Mouse (Mus musculus) frontal cortex, adult 2 months (tissue): ENCODE data around the gene Cfc1. TPM values are rescaled to one million over a fixed set of nuclear protein-coding genes. Genes with fewer than 3 reads are reported as not detected.

Experiments used
- DNase-seq, 2 experiments: peaks; one replicate each; pipeline ENCODE4 v3.0.0; 2022; ENCODE audit warnings: low spot score in 1 of 2; ENCODE audit errors: extremely low spot score in 1 of 2
- polyA plus RNA-seq: library from polyadenylated mRNA; depleted of rRNA; stranded (reverse); fragments of >200 nt; gene quantifications from 2 replicates; pipeline ENCODE4 v1.2.3, GENCODE M21; 2012; rRNA removed

The Cfc1 gene
- polyA plus RNA-seq, 1 experiment = not detected

GRCm38 (mm10) chr1:34547074-34547473 is 11.6 kb downstream of the Cfc1 start:
- DNase-seq = no peak

- DNase-seq = no peak
Measured at GRCm38 (mm10) chr1:34553690-34554089, 18.2 kb downstream of the Cfc1 start.

- DNase-seq = no peak
Measured at GRCm38 (mm10) chr1:34554275-34554674, 18.8 kb downstream of the Cfc1 start.

- no peak for DNase-seq
Measured at GRCm38 (mm10) chr1:34560843-34561242, 25.4 kb downstream of the Cfc1 start, which contains the start of gene Prss40. Gene Prss40 (minus strand): TSS chr1:34560943.

GRCm38 (mm10) chr1:34564383-34565045 is 29.1 kb downstream of the Cfc1 start:
- no peak for DNase-seq

GRCm38 (mm10) chr1:34568120-34568519 is 32.7 kb downstream of the Cfc1 start:
- no peak for DNase-seq

- DNase-seq = no peak
Measured at GRCm38 (mm10) chr1:34569876-34570275, 34.4 kb downstream of the Cfc1 start.

- DNase-seq = peak; percentile 45 to 70
Measured at GRCm38 (mm10) chr1:34571431-34571830, 36.0 kb downstream of the Cfc1 start.

- DNase-seq = no peak
Measured at GRCm38 (mm10) chr1:34573221-34573620, 37.8 kb downstream of the Cfc1 start.

- DNase-seq = peak; percentile 51 to 84
Measured at GRCm38 (mm10) chr1:34578851-34579781, 43.7 kb downstream of the Cfc1 start, which contains the start of gene Amer3. Gene Amer3 (plus strand): TSS chr1:34579657.

- DNase-seq = peak in 1 of 2 experiments; percentile 44
Measured at GRCm38 (mm10) chr1:34579782-34580356, 44.4 kb downstream of the Cfc1 start.

- no peak for DNase-seq
Measured at GRCm38 (mm10) chr1:34582218-34582617, 46.8 kb downstream of the Cfc1 start.

- DNase-seq = peak; percentile 24 to 71
Measured at GRCm38 (mm10) chr1:34583821-34584263, 48.4 kb downstream of the Cfc1 start.

GRCm38 (mm10) chr1:34584736-34585135 is 49.3 kb downstream of the Cfc1 start:
- DNase-seq = no peak

GRCm38 (mm10) chr1:34587298-34588096 is 52.0 kb downstream of the Cfc1 start:
- no peak for DNase-seq

Other genes starting within 250 kb of the Cfc1 start
- gene Ccdc115, start 96.0 kb upstream of the Cfc1 start, polyA plus RNA-seq = 35.7 and 36.4 TPM in 2 replicates
- 23.0 and 26.8 TPM in 2 replicates for gene Imp4, start 95.8 kb upstream of the Cfc1 start, polyA plus RNA-seq
- 8.6 and 9.8 TPM in 2 replicates for gene Ptpn18, start 75.9 kb upstream of the Cfc1 start, polyA plus RNA-seq
- gene Prss39, start 37.2 kb upstream of the Cfc1 start, polyA plus RNA-seq = not detected in 2 replicates
- gene Prss40, start 25.3 kb downstream of the Cfc1 start, polyA plus RNA-seq = not detected in 2 replicates
- gene Amer3, start 44.0 kb downstream of the Cfc1 start, polyA plus RNA-seq = 11.8 and 13.4 TPM in 2 replicates